Mouse (Mus musculus) G1E (cell line): ENCODE results near the gene Tbc1d15.

Source experiments
- CTCF ChIP-seq: IDR thresholded peaks from 2 replicates; pipeline ENCODE4 v1.5.1; 2012; ENCODE audit warnings: low read depth, low read length, inconsistent platforms, mixed read lengths
- GATA1 ChIP-seq: IDR thresholded peaks from 2 replicates; pipeline ENCODE4 v1.6.1; 2012; ENCODE audit warnings: borderline replicate concordance, low read length, inconsistent platforms, mixed read lengths
- GATA2 ChIP-seq: IDR thresholded peaks from 2 replicates; pipeline ENCODE4 v1.6.1; 2012; ENCODE audit warnings: low read depth, low read length, inconsistent platforms, borderline replicate concordance

GRCm38 (mm10) chr10:115175591-115175991 lies 75.7 kb downstream of the Tbc1d15 start:
- TF ChIP-seq CTCF (no peak), GATA1 (no peak), GATA2 (no peak)
